Mouse (Mus musculus): ENCODE measurements at regions not wholly inside any gene's neighbourhood (a gene's known extent, or its start where the extent isn't known, plus 50 kb on each side); places are given as distances from the start of the nearest gene placed in this dataset.
A peak's percentile ranks its signal among the peaks of the same experiment; 100 is the strongest.

GRCm38 (mm10) chr13:55948591-55948990 lies 112.6 kb upstream of the Pitx1 start:
- H3K4me3 ChIP-seq (ENCODE audit: low read depth, low read length) = no peak overlapping the region
- H3K4me2 ChIP-seq (replicated peaks; ENCODE audit: low read depth, low read length) = no peak overlapping the region
- ATAC-seq (no peak), DNase-seq (ENCODE audit: low spot score) (no peak)
- H3K9ac ChIP-seq (replicated peaks; ENCODE audit: low read depth) = no peak overlapping the region
- H3K27me3 ChIP-seq (replicated peaks; ENCODE audit: insufficient read depth, low read length) = 0 out of 2 replicates have a peak, but pooled peaks cover 3% of the 10 kb centered on the region
- H3K9me3 ChIP-seq (ENCODE audit: low read length) = no peaks in the 10 kb centered on the region
- no peaks in the 10 kb centered on the region for H3K36me3 ChIP-seq (ENCODE audit: insufficient read depth, low read length)
- H3K27ac ChIP-seq (ENCODE audit: low read length) = no peak overlapping the region
- TF ChIP-seq CTCF (IDR thresholded peaks at IDR 0.05) = no peak
- 76% methylated on average over 9 of the region's 9 CpGs for WGBS
- H3K4me1 ChIP-seq (ENCODE audit: insufficient read depth, low read depth, low read length) = no peaks in the 10 kb centered on the region

- TF ChIP-seq CTCF (IDR thresholded peaks at IDR 0.05) (no peak), EP300 (IDR thresholded peaks at IDR 0.05) (no peak)
- Histone ChIP-seq H3K27me3 (replicated peaks; ENCODE audit: insufficient read depth, low read length) (0 out of 2 replicates have a peak, but pooled peaks cover 3% of the 10 kb centered on the region), H3K4me3 (ENCODE audit: low read depth, low read length) (no peak overlapping the region), H3K9ac (replicated peaks; ENCODE audit: low read depth) (no peak overlapping the region), H3K27ac (ENCODE audit: low read length) (no peak overlapping the region), H3K4me2 (replicated peaks; ENCODE audit: low read depth, low read length) (no peak overlapping the region), H3K36me3 (ENCODE audit: insufficient read depth, low read length) (no peaks in the 10 kb centered on the region), H3K4me1 (ENCODE audit: insufficient read depth, low read depth, low read length) (no peaks in the 10 kb centered on the region), H3K9me3 (ENCODE audit: low read length) (no peaks in the 10 kb centered on the region)
- ATAC-seq = no peak
- no peak for DNase-seq (ENCODE audit: low spot score)
- WGBS = 38% methylated on average over 2 of the region's 2 CpGs
Observed at GRCm38 (mm10) chr13:55948144-55948543, 112.2 kb upstream of the Pitx1 start.

GRCm38 (mm10) chr13:55937417-55937816 lies 101.4 kb upstream of the Pitx1 start:
- H3K27ac ChIP-seq (ENCODE audit: low read length) = no peak overlapping the region
- H3K27me3 ChIP-seq (replicated peaks; ENCODE audit: insufficient read depth, low read length) = no peaks in the 10 kb centered on the region
- WGBS = 69% methylated on average over 9 of the region's 9 CpGs
- TF ChIP-seq CTCF (IDR thresholded peaks at IDR 0.05) (no peak), EP300 (IDR thresholded peaks at IDR 0.05) (no peak)
- no peaks in the 10 kb centered on the region for H3K36me3 ChIP-seq (ENCODE audit: insufficient read depth, low read length)
- H3K4me3 ChIP-seq (ENCODE audit: low read depth, low read length) = no peak overlapping the region
- no peak overlapping the region for H3K4me2 ChIP-seq (replicated peaks; ENCODE audit: low read depth, low read length)
- DNase-seq (ENCODE audit: low spot score) (no peak), ATAC-seq (no peak)
- H3K9ac ChIP-seq (replicated peaks; ENCODE audit: low read depth) = no peak overlapping the region
- H3K4me1 ChIP-seq (ENCODE audit: insufficient read depth, low read depth, low read length) = no peaks in the 10 kb centered on the region
- no peaks in the 10 kb centered on the region for H3K9me3 ChIP-seq (ENCODE audit: low read length)

GRCm38 (mm10) chr13:55937000-55937399 lies 101.0 kb upstream of the Pitx1 start:
- Histone ChIP-seq H3K36me3 (ENCODE audit: insufficient read depth, low read length) (no peaks in the 10 kb centered on the region), H3K4me3 (ENCODE audit: low read depth, low read length) (no peak overlapping the region), H3K27ac (ENCODE audit: low read length) (no peak overlapping the region), H3K27me3 (replicated peaks; ENCODE audit: insufficient read depth, low read length) (no peaks in the 10 kb centered on the region), H3K9ac (replicated peaks; ENCODE audit: low read depth) (no peak overlapping the region), H3K4me2 (replicated peaks; ENCODE audit: low read depth, low read length) (no peak overlapping the region), H3K4me1 (ENCODE audit: insufficient read depth, low read depth, low read length) (no peaks in the 10 kb centered on the region), H3K9me3 (ENCODE audit: low read length) (no peaks in the 10 kb centered on the region)
- TF ChIP-seq CTCF (IDR thresholded peaks at IDR 0.05) (no peak), EP300 (IDR thresholded peaks at IDR 0.05) (no peak)
- ATAC-seq = no peak
- WGBS = 71% methylated on average over 9 of the region's 9 CpGs
- DNase-seq (ENCODE audit: low spot score) = no peak

GRCm38 (mm10) chr13:55930637-55931036 lies 94.6 kb upstream of the Pitx1 start:
- WGBS = 72% methylated on average over 11 of the region's 11 CpGs
- DNase-seq (ENCODE audit: low spot score) (no peak), ATAC-seq (no peak)
- no peaks in the 10 kb centered on the region for H3K4me1 ChIP-seq (ENCODE audit: insufficient read depth, low read depth, low read length)
- H3K9me3 ChIP-seq (ENCODE audit: low read length) = no peaks in the 10 kb centered on the region
- H3K9ac ChIP-seq (replicated peaks; ENCODE audit: low read depth) = no peak overlapping the region
- no peaks in the 10 kb centered on the region for H3K27me3 ChIP-seq (replicated peaks; ENCODE audit: insufficient read depth, low read length)
- no peaks in the 10 kb centered on the region for H3K36me3 ChIP-seq (ENCODE audit: insufficient read depth, low read length)
- TF ChIP-seq CTCF (IDR thresholded peaks at IDR 0.05) (no peak), EP300 (IDR thresholded peaks at IDR 0.05) (no peak)
- no peak overlapping the region for H3K27ac ChIP-seq (ENCODE audit: low read length)
- no peak overlapping the region for H3K4me2 ChIP-seq (replicated peaks; ENCODE audit: low read depth, low read length)
- no peak overlapping the region for H3K4me3 ChIP-seq (ENCODE audit: low read depth, low read length)

GRCm38 (mm10) chr13:55929814-55930213 lies 93.8 kb upstream of the Pitx1 start:
- Histone ChIP-seq H3K27me3 (replicated peaks; ENCODE audit: insufficient read depth, low read length) (no peaks in the 10 kb centered on the region), H3K4me1 (ENCODE audit: insufficient read depth, low read depth, low read length) (no peaks in the 10 kb centered on the region), H3K4me3 (ENCODE audit: low read depth, low read length) (no peak overlapping the region), H3K36me3 (ENCODE audit: insufficient read depth, low read length) (no peaks in the 10 kb centered on the region), H3K9ac (replicated peaks; ENCODE audit: low read depth) (no peak overlapping the region), H3K9me3 (ENCODE audit: low read length) (no peaks in the 10 kb centered on the region), H3K4me2 (replicated peaks; ENCODE audit: low read depth, low read length) (no peak overlapping the region), H3K27ac (ENCODE audit: low read length) (no peak overlapping the region)
- 74% methylated on average over 5 of the region's 6 CpGs for WGBS
- TF ChIP-seq CTCF (IDR thresholded peaks at IDR 0.05) (no peak), EP300 (IDR thresholded peaks at IDR 0.05) (no peak)
- DNase-seq (ENCODE audit: low spot score) = no peak
- ATAC-seq = no peak

- H3K27ac ChIP-seq (ENCODE audit: low read length) = no peak overlapping the region
- no peak overlapping the region for H3K4me2 ChIP-seq (replicated peaks; ENCODE audit: low read depth, low read length)
- peak; percentile 12; the same call in 1 of the 2 replicates for TF ChIP-seq CTCF (IDR thresholded peaks at IDR 0.05)
- no peak for TF ChIP-seq EP300 (IDR thresholded peaks at IDR 0.05)
- H3K9me3 ChIP-seq (ENCODE audit: low read length) = no peaks in the 10 kb centered on the region
- ATAC-seq = peak; percentile 85
- H3K4me3 ChIP-seq (ENCODE audit: low read depth, low read length) = no peak overlapping the region
- no peaks in the 10 kb centered on the region for H3K4me1 ChIP-seq (ENCODE audit: insufficient read depth, low read depth, low read length)
- H3K36me3 ChIP-seq (ENCODE audit: insufficient read depth, low read length) = no peaks in the 10 kb centered on the region
- WGBS = 10% methylated on average over 7 of the region's 7 CpGs
- peak; percentile 72 for DNase-seq (ENCODE audit: low spot score)
- 0 out of 2 replicates have a peak, but pooled peaks cover 3% of the 10 kb centered on the region for H3K27me3 ChIP-seq (replicated peaks; ENCODE audit: insufficient read depth, low read length)
- no peak overlapping the region for H3K9ac ChIP-seq (replicated peaks; ENCODE audit: low read depth)
Observed at GRCm38 (mm10) chr13:55923505-55924136, 87.6 kb upstream of the Pitx1 start.

Measured in lung, postnatal 0 days (tissue).